Mouse (Mus musculus) stomach, embryonic 14.5 days (tissue): ENCODE measurements at regions not wholly inside any gene's neighbourhood (a gene's known extent, or its start where the extent isn't known, plus 50 kb on each side); places are given as distances from the start of the nearest gene placed in this dataset.
A peak's percentile ranks its signal among the peaks of the same experiment; 100 is the strongest.
"Not testable (repeated sequence)": the region's sequence is repeated elsewhere in the genome, so short reads cannot be mapped to it uniquely, and the experiment has no call there.

Experiments used
- ATAC-seq: fragments of 200-750 bp; cut with Nextera tagmentation; 2 replicates; pipeline ENCODE4 v1.8.0; 2017; ENCODE audit warnings: low read depth, moderate TSS enrichment; ENCODE audit not compliant: insufficient number of reproducible peaks, insufficient read depth, low FRiP score
- H3K27ac ChIP-seq: fragments of 300-500 bp; sonication (generic); 2 replicates; pipeline ENCODE4 v1.5.1; 2014; ENCODE audit warnings: mild to moderate bottlenecking, low read length, moderate library complexity, mixed read lengths
- H3K27me3 ChIP-seq: fragments of 300-500 bp; sonication (generic); 2 replicates; pipeline ENCODE4 v1.6.1; 2014; ENCODE audit warnings: low read length, control low read depth, mixed read lengths; ENCODE audit not compliant: control insufficient read depth, insufficient read depth
- H3K36me3 ChIP-seq: fragments of 300-500 bp; sonication (generic); 2 replicates; pipeline ENCODE4 v1.6.1; 2014; ENCODE audit warnings: mild to moderate bottlenecking, control low read depth, low read length, moderate library complexity, mixed read lengths; ENCODE audit not compliant: control insufficient read depth, insufficient read depth
- H3K4me1 ChIP-seq: fragments of 300-500 bp; sonication (generic); 2 replicates; pipeline ENCODE4 v1.6.1; 2014; ENCODE audit warnings: low read length, control low read depth, mixed read lengths; ENCODE audit not compliant: control insufficient read depth, insufficient read depth
- H3K4me2 ChIP-seq: fragments of 300-500 bp; sonication (generic); replicated peaks from 2 replicates; pipeline ENCODE4 v1.6.1; 2014; ENCODE audit warnings: low read depth, low read length, control low read depth
- H3K4me3 ChIP-seq: fragments of 300-500 bp; sonication (generic); 2 replicates; pipeline ENCODE4 v1.5.1; 2014; ENCODE audit warnings: low read depth, low read length, control low read depth
- H3K9ac ChIP-seq: fragments of 300-500 bp; sonication (generic); replicated peaks from 2 replicates; pipeline ENCODE4 v1.6.1; 2014; ENCODE audit warnings: low read depth, mild to moderate bottlenecking, control low read depth, low read length, moderate library complexity, mixed read lengths
- H3K9me3 ChIP-seq: fragments of 300-500 bp; sonication (generic); 2 replicates; pipeline ENCODE4 v1.6.1; 2016; ENCODE audit warnings: low read depth, low read length, control low read depth; ENCODE audit not compliant: control insufficient read depth
- WGBS: fragments of 180-500 bp; shearing (Covaris S2); extraction: QIAGEN DNeasy Blood & Tissue Kit; methylation state at CpG from one replicate; pipeline ENCODE4 v1.1.7; 2014; 5-methylcytosine and 5-hydroxymethylcytosine counted together

DNA sequence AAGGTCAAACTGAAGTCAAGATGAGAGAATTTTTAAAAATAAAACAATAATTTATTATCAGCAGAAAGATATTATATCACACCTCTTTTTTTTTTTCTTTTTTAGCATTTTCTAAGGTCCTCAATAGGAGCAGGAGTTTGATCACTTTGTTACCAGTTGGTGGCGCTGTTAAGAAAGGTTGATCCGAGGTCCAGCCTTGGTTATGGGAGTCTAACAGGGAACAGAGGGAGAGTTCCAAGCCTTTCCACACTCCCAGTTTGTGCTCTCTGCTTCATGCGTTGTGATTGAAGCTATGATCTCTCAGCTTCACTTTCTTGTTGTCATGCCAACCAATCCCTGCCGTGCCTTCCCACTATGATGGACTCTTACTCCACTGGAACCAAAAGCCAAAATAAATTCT lies 83.8 kb downstream of the Fam174a start:
- no peaks in the 10 kb centered on the region for H3K4me1 ChIP-seq
- 45% methylated on average over 4 of the region's 4 CpGs for WGBS

DNA sequence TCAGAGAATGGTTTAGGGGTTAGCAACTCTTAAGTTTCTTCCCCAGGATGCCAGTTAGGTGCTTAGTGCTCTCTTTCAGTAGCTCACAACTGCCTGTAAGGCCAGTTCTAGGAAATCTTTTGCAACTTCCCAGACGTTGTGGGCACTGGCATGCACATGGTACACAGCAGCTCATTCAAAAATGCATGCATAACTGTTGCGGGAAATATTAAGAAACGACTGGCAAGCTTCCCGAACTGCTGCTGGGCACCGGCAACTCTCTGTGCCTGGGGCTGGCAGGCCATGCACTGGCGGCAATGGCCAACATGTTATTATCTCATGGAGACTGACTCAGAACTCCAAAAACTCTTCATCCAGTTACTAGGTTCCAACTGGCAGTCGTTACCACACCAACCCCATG lies 86.3 kb downstream of the Fam174a start:
- Histone ChIP-seq H3K4me1 (no peaks in the 10 kb centered on the region), H3K9ac (no peak overlapping the region), H3K27me3 (no peaks in the 10 kb centered on the region), H3K9me3 (no peaks in the 10 kb centered on the region), H3K4me3 (no peak overlapping the region), H3K36me3 (no peaks in the 10 kb centered on the region), H3K4me2 (no peak overlapping the region), H3K27ac (no peak overlapping the region)
- WGBS, result 85% methylated on average over 7 of the region's 7 CpGs
- no peak for ATAC-seq

More for the DNA sequence above, 83.8 kb downstream of the Fam174a start:
- Histone ChIP-seq H3K4me3 (no peak overlapping the region), H3K9me3 (no peaks in the 10 kb centered on the region), H3K9ac (no peak overlapping the region), H3K36me3 (no peaks in the 10 kb centered on the region), H3K4me2 (no peak overlapping the region), H3K27me3 (no peaks in the 10 kb centered on the region), H3K27ac (no peak overlapping the region)
- ATAC-seq, result no peak

DNA sequence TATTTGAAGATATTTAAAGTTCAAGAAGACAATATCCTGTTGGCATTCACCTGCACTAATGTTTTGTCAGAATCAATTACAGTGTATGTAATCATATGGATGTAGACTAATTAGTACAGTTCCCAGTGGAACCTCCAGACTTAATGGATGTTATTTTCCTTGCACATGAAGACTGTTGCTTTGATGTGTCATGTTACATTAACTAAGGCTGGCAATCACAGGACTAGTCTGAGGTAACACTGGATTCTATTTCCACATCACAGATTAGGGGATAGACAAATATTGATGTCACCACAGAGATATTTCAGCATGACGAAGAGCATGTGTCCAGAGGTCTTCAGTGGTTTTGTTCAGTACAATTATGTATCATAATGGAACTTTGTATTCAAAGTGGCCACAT lies 108.8 kb downstream of the Fam174a start:
- ATAC-seq, result no peak

DNA sequence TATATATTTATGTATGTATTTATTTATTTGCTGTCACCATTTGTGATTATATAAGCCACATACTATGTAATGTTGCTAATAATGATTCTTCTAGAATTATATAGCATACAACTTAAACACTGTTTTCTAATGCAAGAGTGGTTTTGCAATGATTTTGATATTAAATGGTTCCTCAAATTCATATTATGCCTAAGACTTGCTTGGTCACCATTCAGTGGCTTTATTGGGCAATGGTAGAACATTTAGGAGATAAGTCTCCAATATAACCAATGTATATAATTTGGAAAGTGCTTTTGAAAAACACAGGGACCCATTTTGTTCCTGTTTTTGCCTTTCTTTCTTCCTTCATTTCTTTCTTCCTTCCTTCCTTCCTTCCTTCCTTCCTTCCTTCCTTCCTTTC lies 112.0 kb downstream of the Fam174a start:
- Histone ChIP-seq H3K9me3 (no peaks in the 10 kb centered on the region), H3K4me2 (no peak overlapping the region)

More for the DNA sequence above, 108.8 kb downstream of the Fam174a start:
- Histone ChIP-seq H3K9ac (no peak overlapping the region), H3K27ac (no peak overlapping the region), H3K4me1 (no peaks in the 10 kb centered on the region), H3K27me3 (no peaks in the 10 kb centered on the region), H3K36me3 (no peaks in the 10 kb centered on the region), H3K9me3 (no peaks in the 10 kb centered on the region), H3K4me3 (no peak overlapping the region), H3K4me2 (no peak overlapping the region)
- WGBS, result 73% methylated on average over 1 of the region's 1 CpGs

DNA sequence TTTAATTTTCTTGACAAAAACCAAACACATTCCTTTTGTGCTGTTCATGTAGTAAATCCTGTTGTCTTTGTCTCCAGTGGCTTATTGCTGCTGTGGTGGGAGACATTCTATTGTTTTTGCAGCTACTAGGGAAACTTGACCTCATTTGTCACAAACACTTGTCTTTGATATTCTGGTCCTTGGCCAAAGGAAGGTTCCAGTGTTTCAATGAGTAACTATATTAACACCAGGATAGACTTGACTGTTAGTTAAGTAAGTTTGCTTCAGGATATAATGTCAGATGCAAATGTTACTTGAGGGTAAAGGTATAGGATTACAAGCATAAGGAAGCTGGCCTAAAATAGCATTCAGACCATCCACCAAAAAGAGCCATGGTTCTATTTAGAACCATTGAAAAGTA lies 123.7 kb downstream of the Fam174a start:
- Histone ChIP-seq H3K36me3 (no peaks in the 10 kb centered on the region), H3K9ac (no peak overlapping the region), H3K4me1 (no peaks in the 10 kb centered on the region), H3K4me3 (no peak overlapping the region), H3K27me3 (no peaks in the 10 kb centered on the region), H3K9me3 (no peaks in the 10 kb centered on the region), H3K4me2 (no peak overlapping the region), H3K27ac (no peak overlapping the region)
- no peak for ATAC-seq

More for the DNA sequence above, 112.0 kb downstream of the Fam174a start:
- no peak for ATAC-seq
- H3K27ac ChIP-seq, result no peak overlapping the region
- H3K4me1 ChIP-seq, result no peaks in the 10 kb centered on the region
- H3K4me3 ChIP-seq, result no peak overlapping the region
- no peaks in the 10 kb centered on the region for H3K27me3 ChIP-seq
- no peaks in the 10 kb centered on the region for H3K36me3 ChIP-seq
- H3K9ac ChIP-seq, result no peak overlapping the region

DNA sequence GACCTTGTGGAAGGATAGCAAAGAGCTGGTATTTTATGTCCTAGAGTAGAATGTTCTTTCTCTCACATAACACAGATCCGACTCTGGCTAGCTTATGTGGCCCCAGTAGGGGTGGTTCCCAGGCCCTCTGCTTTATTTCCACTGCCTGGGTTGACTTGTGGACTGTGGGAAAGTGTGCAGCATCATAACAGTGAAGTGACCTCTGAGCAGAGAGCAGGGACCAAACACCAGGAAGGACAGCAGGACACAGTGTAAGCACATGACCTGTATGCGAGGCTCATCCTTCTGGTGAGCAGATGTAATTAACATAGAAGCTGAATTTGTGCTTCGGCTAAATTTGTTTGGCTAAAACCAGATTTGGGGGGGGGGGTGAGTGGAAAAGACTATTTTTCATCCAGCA lies 132.1 kb downstream of the Fam174a start:
- H3K36me3 ChIP-seq, result no peaks in the 10 kb centered on the region
- H3K9me3 ChIP-seq, result no peaks in the 10 kb centered on the region
- no peak overlapping the region for H3K9ac ChIP-seq
- H3K4me2 ChIP-seq, result no peak overlapping the region
- H3K27me3 ChIP-seq, result no peaks in the 10 kb centered on the region
- no peak overlapping the region for H3K4me3 ChIP-seq
- WGBS, result 63% methylated on average over 3 of the region's 3 CpGs
- H3K27ac ChIP-seq, result no peak overlapping the region
- ATAC-seq, result peak; percentile 23; the same call in 1 of the 2 replicates
- no peaks in the 10 kb centered on the region for H3K4me1 ChIP-seq

DNA sequence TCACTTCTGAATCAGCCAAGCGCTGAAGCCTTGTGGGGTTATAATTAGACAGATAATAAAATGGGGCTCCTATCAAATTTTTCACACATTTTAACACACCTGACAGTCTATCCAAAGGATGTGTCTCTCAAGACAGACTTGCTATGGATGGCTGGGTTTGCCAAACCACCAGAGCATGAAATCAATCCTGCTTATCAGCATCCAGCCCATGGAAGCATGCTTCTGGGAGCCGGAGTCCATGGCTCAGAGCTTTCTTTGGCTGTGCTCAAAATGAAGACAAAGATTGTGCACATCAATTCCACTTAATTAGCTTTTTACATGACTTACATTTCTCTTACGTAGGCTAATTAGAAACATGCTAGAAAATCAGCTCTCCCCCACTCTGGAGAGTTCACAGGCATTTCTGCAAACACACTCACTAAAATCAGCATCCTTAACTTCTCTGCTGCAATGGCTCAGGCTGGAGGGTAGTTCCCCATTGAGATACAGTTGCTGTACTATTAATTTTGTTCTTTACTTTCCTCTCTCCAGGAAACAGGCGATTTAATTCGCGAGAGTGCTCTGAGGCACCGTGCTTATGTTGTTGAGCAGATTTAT lies 135.6 kb downstream of the Fam174a start:
- no peak overlapping the region for H3K27ac ChIP-seq
- H3K27me3 ChIP-seq, result no peaks in the 10 kb centered on the region
- H3K4me2 ChIP-seq, result no peak overlapping the region
- no peaks in the 10 kb centered on the region for H3K4me1 ChIP-seq
- H3K4me3 ChIP-seq, result no peak overlapping the region
- H3K36me3 ChIP-seq, result no peaks in the 10 kb centered on the region
- ATAC-seq, result no peak
- 89% methylated on average over 7 of the region's 7 CpGs for WGBS
- H3K9me3 ChIP-seq, result no peaks in the 10 kb centered on the region
- no peak overlapping the region for H3K9ac ChIP-seq

DNA sequence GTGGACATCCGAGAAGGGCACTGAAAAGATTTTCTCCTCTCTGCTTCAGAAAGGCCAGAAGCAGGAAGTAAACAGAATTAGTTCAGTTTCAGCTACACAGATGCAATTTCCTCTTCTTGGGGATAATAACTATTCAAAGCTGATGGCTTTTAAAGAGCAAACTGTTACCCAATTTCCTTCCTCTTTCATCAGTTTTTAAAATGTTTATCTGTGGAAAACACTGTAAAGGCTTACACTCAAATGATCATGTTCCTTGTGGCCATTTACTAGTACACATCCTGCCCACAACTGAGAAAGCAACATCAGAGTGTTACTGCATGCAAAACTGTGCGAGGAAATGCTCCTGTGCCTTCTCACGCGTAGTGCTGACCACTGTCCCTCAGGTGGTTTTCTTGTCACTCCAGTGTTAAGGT lies 137.5 kb downstream of the Fam174a start:
- no peak for ATAC-seq
- H3K9me3 ChIP-seq, result no peaks in the 10 kb centered on the region
- H3K36me3 ChIP-seq, result no peaks in the 10 kb centered on the region
- no peak overlapping the region for H3K27ac ChIP-seq
- 77% methylated on average over 4 of the region's 4 CpGs for WGBS
- H3K4me1 ChIP-seq, result no peaks in the 10 kb centered on the region
- H3K9ac ChIP-seq, result no peak overlapping the region
- no peak overlapping the region for H3K4me3 ChIP-seq
- no peaks in the 10 kb centered on the region for H3K27me3 ChIP-seq
- no peak overlapping the region for H3K4me2 ChIP-seq

DNA sequence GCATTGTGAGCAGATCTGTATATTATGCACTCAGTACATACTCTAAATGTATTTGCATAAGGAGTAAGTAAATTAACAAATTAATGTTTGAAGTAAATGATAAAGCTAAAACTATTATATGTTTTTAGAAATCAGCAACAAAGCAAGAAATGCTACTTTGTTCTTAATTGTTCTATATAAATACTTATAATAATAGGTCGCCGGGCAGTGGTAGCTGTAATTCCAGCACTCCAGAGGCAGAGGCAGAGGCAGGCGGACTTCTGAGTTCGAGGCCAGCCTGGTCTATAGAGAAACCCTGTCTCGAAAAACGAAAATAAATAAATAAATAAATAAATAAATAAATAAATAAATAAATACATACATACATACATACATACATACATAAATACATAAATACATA lies 138.3 kb downstream of the Fam174a start:
- ATAC-seq, result 0 out of 2 replicates have a peak, but pooled peaks have one; percentile 83

More for the DNA sequence above, 138.3 kb downstream of the Fam174a start:
- not testable (repeated sequence) for H3K9me3 ChIP-seq, H3K4me1 ChIP-seq, H3K27me3 ChIP-seq, H3K4me2 ChIP-seq, H3K4me3 ChIP-seq, H3K36me3 ChIP-seq, H3K9ac ChIP-seq, H3K27ac ChIP-seq
- WGBS, result 80% methylated on average over 6 of the region's 6 CpGs
